Mouse (Mus musculus) thymus, postnatal 36 days (tissue): Measurements from ENCODE around the gene Ddx58.

Experiments
- DNase-seq, 2 experiments: peaks; one replicate each; pipeline ENCODE4 v3.0.0; 2022; ENCODE audit warnings: mixed read lengths in 2 of 2

Ddx58 gene

GRCm38 (mm10) chr4:40239409-40240271 is at the start of gene Ddx58:
Gene Ddx58, minus strand, starts transcription at chr4:40239828.
- peak; percentile 29 to 33 for DNase-seq

DNA sequence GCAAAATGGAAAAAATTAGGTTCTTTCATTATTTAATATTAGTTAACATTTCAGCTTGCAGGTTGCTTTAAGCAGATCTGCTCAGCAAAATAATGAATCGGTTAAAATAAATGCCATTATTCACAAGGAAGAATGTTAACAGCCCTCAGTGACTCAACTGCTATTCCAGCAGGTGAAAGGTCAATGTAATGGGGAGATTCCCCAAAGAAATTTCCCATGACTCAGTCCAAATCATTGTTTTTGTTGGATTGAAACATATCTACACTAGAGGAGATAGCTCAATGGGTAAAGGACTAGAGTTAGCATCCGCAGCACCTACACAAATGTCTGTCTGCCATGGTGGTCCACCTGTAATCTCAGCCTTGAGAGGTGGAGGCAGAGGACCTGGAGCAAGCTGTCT is 49.4 kb upstream of the Ddx58 start:
- no peak for DNase-seq

DNA sequence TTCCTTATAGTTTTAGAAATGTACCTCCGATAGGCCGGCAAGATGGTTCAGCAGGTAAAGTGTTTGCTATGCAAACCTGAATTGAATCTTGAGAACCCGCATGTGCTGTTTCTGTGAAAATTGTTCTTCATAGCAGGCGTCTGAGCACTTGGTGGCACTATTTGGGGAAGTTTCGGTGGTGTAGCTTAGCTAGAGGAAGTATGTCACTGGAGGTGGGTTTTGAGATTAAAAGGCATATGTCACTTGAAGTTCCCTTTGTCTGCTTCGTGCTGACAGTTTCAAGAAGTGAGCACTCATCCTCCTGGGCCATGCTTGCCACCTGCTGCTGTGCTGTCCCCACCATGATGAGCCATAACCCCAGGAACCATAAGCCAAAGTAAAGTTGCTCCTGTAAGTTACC is 47.8 kb upstream of the Ddx58 start:
- no peak for DNase-seq

DNA sequence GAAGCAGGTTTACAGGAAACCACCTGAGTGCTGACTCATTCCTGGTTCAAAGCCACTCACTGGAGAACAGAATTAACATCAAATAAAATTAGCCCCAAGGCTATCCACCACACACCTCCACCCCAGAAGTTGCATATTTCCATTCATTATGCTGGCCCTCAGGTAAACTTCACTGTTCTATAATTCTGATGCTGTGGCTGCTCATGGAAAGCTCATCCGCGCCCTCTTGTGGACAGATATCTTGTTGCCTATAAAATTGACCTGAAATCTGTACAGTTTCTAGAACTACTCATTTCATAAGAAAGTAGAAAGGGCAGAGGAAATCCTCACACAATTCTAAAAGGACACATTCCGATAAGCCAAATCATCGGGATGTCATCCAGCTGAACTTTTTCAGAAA is 46.0 kb upstream of the Ddx58 start:
- DNase-seq: peak; percentile 54 to 59

- DNase-seq: peak; percentile 91 to 93
Measured at GRCm38 (mm10) chr4:40279276-40279900, 39.8 kb upstream of the Ddx58 start, which contains the start of gene Ndufb6. Gene Ndufb6, minus strand, starts transcription at chr4:40279421.

DNA sequence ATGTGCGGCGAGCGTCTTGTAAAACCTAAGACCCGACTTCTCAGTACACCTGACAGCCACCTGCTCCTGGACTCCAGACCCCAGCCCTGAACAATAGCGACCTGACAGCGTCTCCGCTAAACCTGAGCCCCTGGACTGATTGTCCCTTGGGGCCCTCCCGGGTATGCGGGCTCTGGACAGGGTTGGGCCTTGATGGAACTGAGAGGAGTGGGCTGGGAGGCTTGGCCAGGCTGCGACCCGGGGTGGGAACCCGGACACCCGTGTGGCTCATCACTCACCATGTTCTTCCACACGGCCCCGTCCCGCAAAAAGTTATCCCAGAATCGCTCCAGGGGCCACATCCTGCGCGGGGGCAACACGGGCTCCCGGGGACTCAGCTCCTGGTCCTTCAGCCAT is 39.2 kb upstream of the Ddx58 start:
- no peak for DNase-seq

- peak; percentile 93 to 95 for DNase-seq
Measured at GRCm38 (mm10) chr4:40269430-40270032, 29.9 kb upstream of the Ddx58 start, which contains the start of the genes Smim27 and Topors. Gene Smim27, plus strand, starts transcription at chr4:40269579. Gene Topors, minus strand, starts transcription at chr4:40269850.

GRCm38 (mm10) chr4:40268835-40269234 is 29.2 kb upstream of the Ddx58 start:
- no peak for DNase-seq

DNA sequence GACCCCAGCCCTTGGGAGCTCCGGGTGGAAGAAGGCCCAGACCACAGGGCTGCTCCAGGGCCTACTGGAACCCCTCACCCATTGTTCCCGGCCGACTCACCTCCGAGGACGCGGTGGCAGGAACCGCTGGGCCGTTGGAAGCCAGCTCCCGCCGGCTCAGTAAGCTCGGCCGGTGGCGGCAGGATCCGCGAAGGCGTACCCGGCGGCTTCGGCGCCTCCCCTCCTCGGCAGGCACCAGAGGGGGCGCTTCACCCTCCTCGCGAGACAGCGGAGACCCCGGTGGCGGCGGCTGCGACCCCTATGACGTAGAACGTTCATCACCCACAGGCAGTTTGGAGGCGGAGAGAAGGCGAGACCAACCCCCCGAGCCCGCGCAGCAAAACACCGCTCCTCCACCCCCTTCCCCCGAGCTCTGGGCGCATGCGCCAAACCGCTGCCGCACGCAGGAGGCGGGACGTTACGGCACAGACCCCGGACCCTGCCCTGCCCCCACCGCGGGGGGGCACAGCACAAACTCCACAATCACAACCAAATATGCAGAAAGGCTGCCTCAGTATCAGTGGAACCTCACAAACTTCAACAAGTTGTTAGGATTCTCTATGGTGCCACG is 28.7 kb upstream of the Ddx58 start:
- peak; percentile 96 for DNase-seq

DNA sequence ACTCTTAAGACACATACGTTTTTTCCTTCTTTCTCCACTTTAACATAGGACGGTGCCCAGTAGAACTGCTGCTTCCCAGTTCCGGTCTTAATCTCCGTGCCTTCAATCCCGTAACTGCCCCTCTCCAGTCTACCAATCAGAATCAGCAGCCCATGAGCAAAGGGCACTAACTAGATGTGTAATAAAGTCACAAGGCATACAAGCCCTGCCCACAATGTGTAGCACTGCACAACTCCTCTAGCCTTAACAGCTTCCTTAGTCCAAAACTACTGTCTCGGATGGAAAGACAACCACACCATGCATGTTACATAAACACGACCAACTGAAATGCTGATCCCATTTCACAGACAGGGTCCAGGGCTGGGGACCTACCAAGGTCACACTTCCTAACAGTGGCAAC is 28.1 kb upstream of the Ddx58 start:
- no peak for DNase-seq

GRCm38 (mm10) chr4:40264321-40264720 is 24.7 kb upstream of the Ddx58 start:
- no peak for DNase-seq

GRCm38 (mm10) chr4:40254385-40255103 is 14.9 kb upstream of the Ddx58 start:
- DNase-seq: no peak

- no peak for DNase-seq
Measured at GRCm38 (mm10) chr4:40253766-40254165, 14.1 kb upstream of the Ddx58 start.

- DNase-seq: no peak
Measured at GRCm38 (mm10) chr4:40250984-40251383, 11.4 kb upstream of the Ddx58 start.

GRCm38 (mm10) chr4:40244035-40244434 is 4.4 kb upstream of the Ddx58 start:
- DNase-seq: no peak

DNA sequence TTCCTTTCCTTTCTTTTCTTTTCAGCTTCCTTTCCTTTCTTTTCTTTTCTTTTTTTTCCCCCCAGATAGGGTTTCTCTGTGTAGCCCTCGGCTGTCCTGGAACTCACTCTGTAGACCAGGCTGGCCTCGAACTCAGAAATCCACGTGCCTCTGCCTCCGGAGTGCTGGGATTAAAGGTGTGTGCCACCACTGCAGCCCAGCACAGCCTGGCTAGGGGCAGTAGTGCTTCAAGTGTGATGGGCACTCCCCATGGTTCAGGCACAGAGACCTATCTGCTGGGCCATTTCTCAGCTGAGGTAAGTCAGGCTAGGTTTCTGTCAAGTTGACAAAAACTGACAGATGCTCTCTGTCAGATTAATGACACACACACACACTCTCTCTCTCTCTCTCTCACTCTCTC is 3.4 kb upstream of the Ddx58 start:
- no peak for DNase-seq

DNA sequence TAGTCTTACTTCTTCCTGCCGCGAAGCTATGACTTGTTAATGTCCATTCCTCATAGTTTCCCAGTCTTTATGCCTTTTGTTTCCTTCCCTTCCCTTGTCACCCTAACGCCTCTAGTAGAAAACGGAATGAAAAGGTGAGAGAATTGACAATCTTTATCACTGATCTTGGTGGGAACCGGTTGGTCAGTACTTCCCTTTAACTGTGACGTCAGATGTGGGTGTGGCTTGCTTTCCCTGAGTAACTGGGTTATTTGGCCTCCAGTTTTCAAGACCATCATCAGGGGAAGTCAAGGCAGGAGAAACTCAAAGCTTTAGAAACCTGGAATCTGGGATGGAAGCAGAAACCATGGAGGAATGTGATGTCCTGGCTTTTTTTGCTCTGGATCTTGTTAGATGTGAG is 2.3 kb upstream of the Ddx58 start:
- DNase-seq: no peak

- no peak for DNase-seq
Measured at GRCm38 (mm10) chr4:40240272-40240744, 680 bp upstream of the Ddx58 start.

DNA sequence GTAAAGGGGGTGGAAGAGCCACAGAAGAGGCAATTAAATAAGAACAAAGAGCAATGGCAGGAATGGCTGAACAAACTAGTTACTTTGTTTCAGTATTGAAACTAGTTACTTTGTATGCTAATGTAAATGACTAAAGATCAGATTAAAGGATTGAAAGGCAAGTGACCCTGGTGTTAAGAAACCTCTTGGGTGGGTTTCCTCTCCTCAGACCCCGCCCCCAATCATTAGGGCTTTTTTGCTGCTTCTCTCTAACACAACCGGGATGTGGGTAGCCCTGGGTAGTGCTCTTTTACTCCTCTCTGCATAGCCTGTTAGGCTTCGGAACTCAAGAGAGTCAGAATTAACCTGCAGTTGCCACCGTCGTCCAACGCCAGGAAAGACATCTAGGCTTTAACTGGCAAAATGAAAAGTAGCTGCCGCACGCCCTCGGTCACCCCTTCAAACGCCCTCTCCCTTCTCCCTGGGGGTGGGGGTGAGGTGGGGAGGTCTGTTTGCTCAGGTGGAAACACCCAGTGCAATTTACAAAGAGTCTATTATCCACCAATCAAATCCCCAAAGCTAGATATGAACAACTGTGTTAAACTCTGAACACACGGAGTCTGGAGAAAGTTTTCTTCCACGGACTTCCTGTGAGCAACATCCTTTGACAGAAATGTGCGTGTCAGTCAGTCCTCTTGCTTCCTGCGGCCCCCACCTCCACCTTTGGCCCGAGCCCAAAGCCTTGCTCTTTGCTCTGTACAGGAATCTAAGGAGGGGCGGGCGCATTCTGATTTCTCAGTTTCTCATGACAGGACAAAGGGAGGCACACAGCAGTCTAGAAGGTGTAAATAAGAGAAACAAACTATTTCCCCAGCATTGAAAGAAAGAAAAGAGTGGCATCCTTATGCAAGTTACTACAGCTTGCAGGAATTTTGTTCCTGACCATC is 882 bp downstream of the Ddx58 start:
- DNase-seq: peak; percentile 56 to 66

DNA sequence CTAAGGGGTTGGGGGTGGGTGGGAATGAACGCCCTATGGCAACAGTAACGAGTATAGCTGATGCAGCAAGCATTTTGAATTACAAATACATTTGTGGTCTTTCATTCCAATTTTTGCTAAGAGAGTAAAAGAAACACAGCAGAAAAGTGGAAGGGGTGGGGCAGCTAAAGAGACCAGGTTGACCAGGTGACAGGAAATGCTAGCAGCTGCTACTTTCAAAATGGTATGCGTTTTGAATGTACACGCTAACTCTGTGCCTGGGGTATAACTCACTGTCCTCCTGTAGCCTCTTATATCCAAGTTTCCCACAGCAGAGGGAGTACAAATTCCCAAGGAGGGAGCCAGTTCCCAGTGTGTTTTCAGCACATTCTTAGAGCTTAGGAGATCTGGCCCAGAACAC is 2.8 kb downstream of the Ddx58 start:
- DNase-seq: no peak

- no peak for DNase-seq
Measured at GRCm38 (mm10) chr4:40234256-40234655, 5.4 kb downstream of the Ddx58 start.
